Mouse (Mus musculus): ENCODE results near the gene Lcorl. TPM values are rescaled to one million over a fixed set of nuclear protein-coding genes. Genes with fewer than 3 reads are reported as not detected.

Lcorl gene
- polyA plus RNA-seq, 1 experiment from 2014 or later: 6.3 TPM

- Histone ChIP-seq H3K36me3 (no peaks in the 10 kb centered on the region), H3K27ac (peak overlapping the region; percentile 63), H3K9ac (peak overlapping the region; percentile 91), H3K27me3 (no peaks in the 10 kb centered on the region), H3K4me2 (peak overlapping the region; percentile 93), H3K4me1 (replicated peaks) (peaks cover 21% of the 10 kb centered on the region), H3K4me3 (replicated peaks) (peak overlapping the region; percentile 91), H3K9me3 (replicated peaks) (no peaks in the 10 kb centered on the region)
- ATAC-seq (ENCODE audit: low read depth): no peak
- WGBS (ENCODE audit: insufficient replicate concordance): 17% methylated on average over 21 of the region's 21 CpGs
- DNase-seq: peak; percentile 13
These were observed 1.7 kb downstream of the Lcorl start for GRCm38 (mm10) chr5:45855526-45856302.

GRCm38 (mm10) chr5:45844723-45845122 is 12.7 kb downstream of the Lcorl start:
- Histone ChIP-seq H3K27me3 (no peaks in the 10 kb centered on the region), H3K4me2 (no peak overlapping the region), H3K27ac (no peak overlapping the region), H3K4me1 (replicated peaks) (no peaks in the 10 kb centered on the region), H3K36me3 (no peaks in the 10 kb centered on the region), H3K9ac (no peak overlapping the region), H3K9me3 (replicated peaks) (no peaks in the 10 kb centered on the region), H3K4me3 (replicated peaks) (no peak overlapping the region)
- 77% methylated on average over 6 of the region's 6 CpGs for WGBS (ENCODE audit: insufficient replicate concordance)
- DNase-seq: no peak
- ATAC-seq (ENCODE audit: low read depth): no peak

- Histone ChIP-seq H3K9ac (no peak overlapping the region), H3K4me1 (replicated peaks) (no peaks in the 10 kb centered on the region), H3K27me3 (no peaks in the 10 kb centered on the region), H3K36me3 (no peaks in the 10 kb centered on the region), H3K4me3 (replicated peaks) (no peak overlapping the region), H3K4me2 (no peak overlapping the region), H3K27ac (no peak overlapping the region), H3K9me3 (replicated peaks) (no peaks in the 10 kb centered on the region)
- no peak for DNase-seq
- WGBS (ENCODE audit: insufficient replicate concordance): 60% methylated on average over 2 of the region's 2 CpGs
- no peak for ATAC-seq (ENCODE audit: low read depth)
These were observed 22.3 kb downstream of the Lcorl start for GRCm38 (mm10) chr5:45835131-45835530.

- Histone ChIP-seq H3K27me3 (no peaks in the 10 kb centered on the region), H3K4me2 (no peak overlapping the region), H3K4me3 (replicated peaks) (no peak overlapping the region), H3K9ac (no peak overlapping the region), H3K9me3 (replicated peaks) (peaks cover 8% of the 10 kb centered on the region), H3K4me1 (replicated peaks) (no peaks in the 10 kb centered on the region), H3K27ac (no peak overlapping the region), H3K36me3 (peaks cover 8% of the 10 kb centered on the region)
- 79% methylated on average over 4 of the region's 4 CpGs for WGBS (ENCODE audit: insufficient replicate concordance)
- ATAC-seq (ENCODE audit: low read depth) (no peak), DNase-seq (no peak)
These were observed 45.9 kb downstream of the Lcorl start for GRCm38 (mm10) chr5:45811527-45811926.

- no peaks in the 10 kb centered on the region for H3K36me3 ChIP-seq
- WGBS (ENCODE audit: insufficient replicate concordance): 82% methylated on average over 7 of the region's 7 CpGs
- no peak for ATAC-seq (ENCODE audit: low read depth)
These were observed 65.6 kb downstream of the Lcorl start for GRCm38 (mm10) chr5:45791864-45792263.

GRCm38 (mm10) chr5:45790221-45790620 is 67.2 kb downstream of the Lcorl start:
- H3K27me3 ChIP-seq: no peaks in the 10 kb centered on the region
- H3K9ac ChIP-seq: no peak overlapping the region
- no peaks in the 10 kb centered on the region for H3K36me3 ChIP-seq
- DNase-seq (no peak), ATAC-seq (ENCODE audit: low read depth) (no peak)
- H3K27ac ChIP-seq: no peak overlapping the region
- 84% methylated on average over 4 of the region's 4 CpGs for WGBS (ENCODE audit: insufficient replicate concordance)
- no peak overlapping the region for H3K4me3 ChIP-seq (replicated peaks)
- no peak overlapping the region for H3K4me2 ChIP-seq
- H3K9me3 ChIP-seq (replicated peaks): no peaks in the 10 kb centered on the region
- H3K4me1 ChIP-seq (replicated peaks): no peaks in the 10 kb centered on the region

More at GRCm38 (mm10) chr5:45791864-45792263, 65.6 kb downstream of the Lcorl start:
- H3K4me2 ChIP-seq: no peak overlapping the region
- H3K27ac ChIP-seq: no peak overlapping the region
- no peak for DNase-seq
- H3K9ac ChIP-seq: no peak overlapping the region
- H3K27me3 ChIP-seq: no peaks in the 10 kb centered on the region
- H3K4me1 ChIP-seq (replicated peaks): no peaks in the 10 kb centered on the region
- no peak overlapping the region for H3K4me3 ChIP-seq (replicated peaks)
- no peaks in the 10 kb centered on the region for H3K9me3 ChIP-seq (replicated peaks)

- ATAC-seq (ENCODE audit: low read depth): no peak
- H3K36me3 ChIP-seq: no peaks in the 10 kb centered on the region
- H3K27me3 ChIP-seq: no peaks in the 10 kb centered on the region
- no peaks in the 10 kb centered on the region for H3K9me3 ChIP-seq (replicated peaks)
- WGBS (ENCODE audit: insufficient replicate concordance): 71% methylated on average over 4 of the region's 4 CpGs
- no peaks in the 10 kb centered on the region for H3K4me1 ChIP-seq (replicated peaks)
- H3K4me3 ChIP-seq (replicated peaks): no peak overlapping the region
- no peak overlapping the region for H3K9ac ChIP-seq
- no peak for DNase-seq
- H3K4me2 ChIP-seq: no peak overlapping the region
- H3K27ac ChIP-seq: no peak overlapping the region
These were observed 99.8 kb downstream of the Lcorl start for GRCm38 (mm10) chr5:45757502-45758121.

- H3K4me3 ChIP-seq (replicated peaks): no peak overlapping the region
- ATAC-seq (ENCODE audit: low read depth): no peak
- H3K9ac ChIP-seq: no peak overlapping the region
- H3K4me2 ChIP-seq: no peak overlapping the region
- H3K4me1 ChIP-seq (replicated peaks): no peaks in the 10 kb centered on the region
- H3K27me3 ChIP-seq: no peaks in the 10 kb centered on the region
- no peak for DNase-seq
- no peak overlapping the region for H3K27ac ChIP-seq
- H3K9me3 ChIP-seq (replicated peaks): no peaks in the 10 kb centered on the region
- WGBS (ENCODE audit: insufficient replicate concordance): 70% methylated on average over 1 of the region's 1 CpGs
- H3K36me3 ChIP-seq: peaks cover 8% of the 10 kb centered on the region
These were observed 119.5 kb downstream of the Lcorl start for GRCm38 (mm10) chr5:45737911-45738310.

GRCm38 (mm10) chr5:45733751-45734150 is 123.7 kb downstream of the Lcorl start:
- WGBS (ENCODE audit: insufficient replicate concordance): 70% methylated on average over 2 of the region's 2 CpGs
- no peak overlapping the region for H3K9ac ChIP-seq
- H3K36me3 ChIP-seq: peaks cover 8% of the 10 kb centered on the region
- H3K4me3 ChIP-seq (replicated peaks): no peak overlapping the region
- H3K4me1 ChIP-seq (replicated peaks): no peaks in the 10 kb centered on the region
- no peak for ATAC-seq (ENCODE audit: low read depth)
- no peaks in the 10 kb centered on the region for H3K9me3 ChIP-seq (replicated peaks)
- no peak overlapping the region for H3K27ac ChIP-seq
- no peak overlapping the region for H3K4me2 ChIP-seq
- H3K27me3 ChIP-seq: no peaks in the 10 kb centered on the region
- no peak for DNase-seq

- H3K4me3 ChIP-seq (replicated peaks): no peak overlapping the region
- no peak overlapping the region for H3K27ac ChIP-seq
- H3K9ac ChIP-seq: no peak overlapping the region
- 50% methylated on average over 6 of the region's 6 CpGs for WGBS (ENCODE audit: insufficient replicate concordance)
- no peak overlapping the region for H3K4me2 ChIP-seq
- H3K4me1 ChIP-seq (replicated peaks): no peaks in the 10 kb centered on the region
- H3K9me3 ChIP-seq (replicated peaks): no peaks in the 10 kb centered on the region
- DNase-seq (no peak), ATAC-seq (ENCODE audit: low read depth) (no peak)
- no peaks in the 10 kb centered on the region for H3K27me3 ChIP-seq
- no peaks in the 10 kb centered on the region for H3K36me3 ChIP-seq
These were observed 138.4 kb downstream of the Lcorl start for GRCm38 (mm10) chr5:45718848-45719488.

GRCm38 (mm10) chr5:45709653-45710052 is 147.8 kb downstream of the Lcorl start:
- Histone ChIP-seq H3K4me3 (replicated peaks) (no peak overlapping the region), H3K4me1 (replicated peaks) (peaks cover 5% of the 10 kb centered on the region), H3K9ac (no peak overlapping the region), H3K27ac (no peak overlapping the region), H3K9me3 (replicated peaks) (no peaks in the 10 kb centered on the region), H3K36me3 (peaks cover 28% of the 10 kb centered on the region), H3K4me2 (no peak overlapping the region), H3K27me3 (no peaks in the 10 kb centered on the region)
- DNase-seq (no peak), ATAC-seq (ENCODE audit: low read depth) (no peak)
- WGBS (ENCODE audit: insufficient replicate concordance): 84% methylated on average over 2 of the region's 2 CpGs
